Mouse (Mus musculus): ENCODE measurements around the gene Cog2.

DNA sequence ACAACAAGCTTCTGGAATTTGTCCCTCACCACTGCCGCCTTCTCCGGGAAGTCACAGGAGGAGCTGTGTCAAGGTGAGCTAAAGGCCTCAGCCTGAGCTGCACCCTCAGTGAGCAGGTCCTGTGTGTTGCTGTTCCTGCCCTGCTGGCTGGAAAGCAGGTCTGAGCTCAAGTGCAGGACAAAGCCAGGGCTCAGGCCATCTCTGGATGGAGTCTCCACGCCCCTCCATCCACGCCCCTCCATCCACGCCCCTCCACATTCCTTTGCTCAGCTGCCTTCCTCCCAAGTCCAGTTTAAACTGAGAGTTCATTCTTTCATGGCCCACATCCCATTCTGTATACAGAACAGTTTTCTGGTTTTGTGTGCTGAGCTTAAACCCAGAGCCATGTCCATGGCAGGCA is 14.9 kb downstream of the Cog2 start:
- TF ChIP-seq POLR2A (IDR thresholded peaks at IDR 0.05; ENCODE audit: insufficient read depth, low read depth, low read length) (no peak), CTCF (IDR thresholded peaks at IDR 0.05; ENCODE audit: insufficient read depth, low read depth, low read length) (no peak)
